In genomic region chr10:121297054-121297701, GRCm38 (mm10) we compare ENCODE assay signal across 8 mouse cellular contexts. TPM values are rescaled to one million over a fixed set of nuclear protein-coding genes. Genes with fewer than 3 reads are reported as not detected.
DNase-seq lines count a peak whose midpoint lies in the region; ATAC-seq lines count a peak whose summit lies in the region.

No protein-coding gene starts in this region.

- 22% methylated on average over 25 of the region's 25 CpGs for WGBS in heart, embryonic 12.5 days
- 16% methylated on average over 25 of the region's 25 CpGs for WGBS in lung, embryonic 15.5 days
- WGBS in neural tube, embryonic 15.5 days: 27% methylated on average over 25 of the region's 25 CpGs

- H3K27ac ChIP-seq in heart, embryonic 12.5 days (ENCODE audit: poor library complexity, severe bottlenecking): no peak overlapping the region
- no peak overlapping the region for H3K27ac ChIP-seq in lung, embryonic 15.5 days
- no peak overlapping the region for H3K27ac ChIP-seq in neural tube, embryonic 15.5 days (replicated peaks)

- DNase-seq in ovary, postnatal 36 days (ENCODE audit: low spot score): peak; percentile 44
- DNase-seq in ovary, postnatal 14 days (ENCODE audit: low spot score): no peak
- peak; percentile 42 for DNase-seq in kidney, adult 9 months

- H3K27me3 ChIP-seq in heart, embryonic 12.5 days (replicated peaks): 0 out of 2 replicates have a peak, but pooled peaks cover 8% of the 10 kb centered on the region
- H3K27me3 ChIP-seq in lung, embryonic 15.5 days: no peaks in the 10 kb centered on the region
- H3K27me3 ChIP-seq in neural tube, embryonic 15.5 days (replicated peaks): no peaks in the 10 kb centered on the region

- H3K4me3 ChIP-seq in heart, embryonic 12.5 days: peak overlapping the region; percentile 34
- H3K4me3 ChIP-seq in lung, embryonic 15.5 days: peak overlapping the region; percentile 17
- H3K4me3 ChIP-seq in neural tube, embryonic 15.5 days (replicated peaks): 0 out of 2 replicates have a peak overlapping the region, but pooled peaks have one; percentile 11

- H3K9ac ChIP-seq in heart, embryonic 12.5 days: no peak overlapping the region
- H3K9ac ChIP-seq in lung, embryonic 15.5 days: peak overlapping the region; percentile 14; the same call in 1 of the 2 replicates
- no peak overlapping the region for H3K9ac ChIP-seq in neural tube, embryonic 15.5 days (replicated peaks)

- no peaks in the 10 kb centered on the region for H3K9me3 ChIP-seq in heart, embryonic 12.5 days (replicated peaks)
- H3K9me3 ChIP-seq in lung, embryonic 15.5 days: no peaks in the 10 kb centered on the region
- no peaks in the 10 kb centered on the region for H3K9me3 ChIP-seq in neural tube, embryonic 15.5 days (replicated peaks)

- H3K4me1 ChIP-seq in heart, embryonic 12.5 days (replicated peaks): peaks cover 11% of the 10 kb centered on the region
- H3K4me1 ChIP-seq in lung, embryonic 15.5 days: peaks cover 11% of the 10 kb centered on the region
- H3K4me1 ChIP-seq in neural tube, embryonic 15.5 days: peaks cover 12% of the 10 kb centered on the region

- peak overlapping the region; percentile 63 for H3K4me2 ChIP-seq in heart, embryonic 12.5 days
- peak overlapping the region; percentile 54 for H3K4me2 ChIP-seq in lung, embryonic 15.5 days
- peak overlapping the region; percentile 50 for H3K4me2 ChIP-seq in neural tube, embryonic 15.5 days

- peak; percentile 89 for ATAC-seq in common myeloid progenitor, adult 5-6 weeks (replicated peaks; ENCODE audit: low read depth, poor library complexity, severe bottlenecking)
- 0 out of 2 replicates have a peak, but pooled peaks have one; percentile 53 for ATAC-seq in heart, embryonic 12.5 days (ENCODE audit: insufficient number of reproducible peaks, low FRiP score)
- peak; percentile 71; the same call in 1 of the 2 replicates for ATAC-seq in lung, embryonic 15.5 days (ENCODE audit: borderline replicate concordance, extremely low read depth, low FRiP score, low TSS enrichment)
- ATAC-seq in neural tube, embryonic 15.5 days (ENCODE audit: low FRiP score): peak; percentile 60; the same call in 1 of the 2 replicates
- ATAC-seq in erythroid progenitor cell, adult 5-6 weeks (replicated peaks; ENCODE audit: low FRiP score, poor library complexity, severe bottlenecking): no peak

- no peaks in the 10 kb centered on the region for H3K36me3 ChIP-seq in heart, embryonic 12.5 days
- H3K36me3 ChIP-seq in lung, embryonic 15.5 days: no peaks in the 10 kb centered on the region
- H3K36me3 ChIP-seq in neural tube, embryonic 15.5 days: peaks cover 47% of the 10 kb centered on the region

RNA-seq across cellular contexts. Expression of gene Tbc1d30, which starts 53.9 kb away (rescaled TPM):
- total RNA-seq in common myeloid progenitor, adult 5-6 weeks (2017): 1.0 and 2.5 TPM in 2 replicates
- 1.3 and 1.4 TPM in 2 replicates for polyA plus RNA-seq in heart, embryonic 12.5 days (2016; fragmentation: Nextera tagmentation; extraction: Ambion mirVana)
- 2.8 and 3.5 TPM in 2 replicates for polyA plus RNA-seq in lung, embryonic 15.5 days (2015; fragmentation: Nextera tagmentation; extraction: Ambion mirVana)
- polyA plus RNA-seq in neural tube, embryonic 15.5 days (2015; fragmentation: Nextera tagmentation; extraction: Ambion mirVana): 16.2 and 18.2 TPM in 2 replicates
- 5.0 TPM in 1 of 2 replicates, not detected in the other for total RNA-seq in erythroid progenitor cell, adult 5-6 weeks (2015; ENCODE audit: low replicate concordance)
- total RNA-seq in erythroid progenitor cell, adult 5-6 weeks (2017; ENCODE audit: low replicate concordance): 1.0 TPM in 1 of 2 replicates, not detected in the other
